Mouse (Mus musculus) brown adipose tissue, adult 24 weeks (tissue): ENCODE measurements around the gene Cops7b. TPM values are rescaled to one million over a fixed set of nuclear protein-coding genes. Genes with fewer than 3 reads are reported as not detected.

Experiments used
- H3K27ac ChIP-seq: fragments of 200-500 bp; replicated peaks from 2 replicates; pipeline ENCODE4 v1.5.1; 2012; ENCODE audit warnings: low read depth, mild to moderate bottlenecking, low read length
- H3K4me1 ChIP-seq: fragments of 200-500 bp; 2 replicates; pipeline ENCODE4 v1.6.1; 2012; ENCODE audit warnings: low read length, mixed read lengths; ENCODE audit not compliant: control insufficient read depth, insufficient read depth, insufficient read length
- H3K4me3 ChIP-seq: fragments of 200-500 bp; 2 replicates; pipeline ENCODE4 v1.5.1; 2012; ENCODE audit warnings: low read depth, mild to moderate bottlenecking, low read length, moderate library complexity; ENCODE audit not compliant: insufficient read depth
- polyA plus RNA-seq: library from polyadenylated mRNA; stranded (reverse); fragments of >200 nt; gene quantifications from 2 replicates; pipeline ENCODE4 v1.2.4, GENCODE M21; 2012; ENCODE audit not compliant: missing spikeins, insufficient read depth, insufficient read length

The Cops7b gene
- polyA plus RNA-seq, 1 experiment, result 7.7 TPM

DNA sequence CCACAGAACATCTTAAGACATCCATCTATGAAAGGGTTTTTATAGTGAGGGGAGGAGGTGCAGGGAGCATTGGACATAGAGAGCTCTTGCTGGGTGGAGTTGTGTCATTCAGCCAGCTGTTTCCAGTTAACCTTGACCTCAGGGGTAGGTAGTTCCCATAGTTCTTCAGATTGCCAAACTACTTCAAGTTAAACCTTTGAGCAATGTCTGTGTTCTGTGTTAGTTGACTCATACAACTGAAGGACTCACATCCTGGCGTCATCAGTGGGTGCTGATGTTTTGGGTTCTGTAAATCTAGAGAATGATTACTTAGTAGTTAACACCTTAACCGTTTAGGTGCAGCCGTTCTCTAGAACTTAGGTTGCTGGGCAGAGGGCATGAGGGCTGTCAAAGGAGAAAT is 45.6 kb downstream of the Cops7b start:
- Histone ChIP-seq H3K27ac (no peak overlapping the region), H3K4me1 (no peaks in the 10 kb centered on the region), H3K4me3 (no peak overlapping the region)

DNA sequence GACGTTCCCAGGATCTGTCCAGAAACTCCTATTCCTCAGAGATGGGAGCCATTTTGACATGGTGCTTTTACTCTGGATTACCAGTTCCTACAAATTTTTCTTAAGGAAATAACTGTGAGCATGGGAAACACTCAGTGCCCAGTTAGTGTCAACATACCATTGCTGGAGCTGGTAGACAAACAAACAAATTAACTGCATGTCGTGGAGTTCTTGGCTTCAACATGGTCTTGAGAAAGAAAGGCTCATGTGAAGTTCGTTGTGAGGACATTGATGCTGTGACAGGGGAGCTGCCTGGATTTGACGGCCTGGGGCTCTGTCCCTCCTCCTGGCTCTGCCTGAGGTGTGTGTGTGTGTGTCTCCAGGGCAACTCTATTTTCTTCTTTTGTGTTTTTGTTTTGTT is 47.2 kb downstream of the Cops7b start:
- Histone ChIP-seq H3K27ac (no peak overlapping the region), H3K4me1 (no peaks in the 10 kb centered on the region), H3K4me3 (no peak overlapping the region)

DNA sequence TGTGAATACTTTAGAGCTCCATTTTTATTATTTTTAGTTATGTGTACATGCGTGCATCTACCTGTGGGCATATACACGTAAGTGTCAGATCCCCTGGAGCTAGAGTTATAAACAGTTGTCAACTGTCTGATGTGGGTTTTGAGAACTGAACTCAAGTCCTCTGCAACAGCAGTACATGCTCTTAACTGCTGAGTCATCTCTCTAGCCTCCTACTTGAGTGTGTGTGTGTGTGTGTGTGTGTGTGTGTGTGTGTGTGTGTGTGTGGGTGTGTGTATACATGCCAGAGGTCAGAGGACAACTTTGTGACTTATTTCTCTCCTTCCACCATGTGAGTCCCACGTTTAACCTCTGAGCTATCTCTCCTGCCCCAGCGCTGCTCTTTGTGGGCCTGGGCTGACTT is 47.8 kb downstream of the Cops7b start:
- H3K4me1 ChIP-seq, result no peaks in the 10 kb centered on the region
- H3K4me3 ChIP-seq, result no peak overlapping the region
- no peak overlapping the region for H3K27ac ChIP-seq

DNA sequence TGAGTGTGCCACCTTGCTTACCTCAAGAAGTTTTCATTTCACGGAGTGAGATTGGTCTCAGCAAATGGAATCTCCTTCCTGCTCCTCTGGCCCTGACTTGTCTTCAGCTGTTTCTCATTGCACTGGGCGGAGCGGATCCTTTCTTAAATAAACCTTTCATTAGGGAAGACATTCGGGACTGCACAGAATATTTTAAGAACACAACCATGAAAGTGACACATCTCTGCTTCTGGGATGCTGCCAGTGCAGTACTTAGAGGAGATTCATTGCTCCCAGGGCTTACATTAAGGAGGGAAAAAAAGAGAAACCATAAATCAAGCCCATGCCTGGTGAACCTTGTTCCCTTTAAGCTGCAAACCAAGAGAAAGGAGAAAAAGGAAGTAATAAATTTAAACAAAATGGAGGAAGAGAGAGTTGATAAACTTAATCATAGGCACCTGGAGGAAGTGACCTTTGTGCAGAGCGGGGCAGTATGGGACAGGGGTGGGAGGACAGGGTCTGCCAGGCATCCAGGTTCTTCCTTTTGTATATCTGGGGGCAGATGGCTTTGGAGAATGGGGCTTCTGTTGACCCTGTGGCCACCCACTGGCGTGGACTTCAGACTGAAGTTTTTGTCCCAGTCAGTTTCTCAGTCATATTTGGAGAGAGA is 50.2 kb downstream of the Cops7b start:
- no peaks in the 10 kb centered on the region for H3K4me1 ChIP-seq
- H3K4me3 ChIP-seq, result no peak overlapping the region
- no peak overlapping the region for H3K27ac ChIP-seq

DNA sequence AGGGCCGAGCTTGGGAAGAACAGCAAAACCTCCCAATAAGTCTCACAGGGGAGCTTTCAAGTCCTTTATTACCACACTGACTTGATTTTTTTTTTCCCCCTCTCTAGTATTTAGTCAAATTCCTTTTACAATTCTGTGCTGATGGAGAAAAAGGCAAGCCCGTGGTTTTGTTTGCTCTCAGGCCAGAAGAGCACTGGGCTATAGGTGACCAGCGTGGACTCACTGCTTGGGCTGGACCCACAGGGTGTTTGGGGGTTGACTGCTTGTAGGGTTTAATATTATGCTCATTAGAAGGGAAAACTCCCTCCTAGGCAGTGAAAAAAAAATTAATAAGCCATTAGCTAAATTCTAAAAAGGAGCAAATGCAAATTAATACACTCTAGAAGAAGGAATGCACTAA is 50.7 kb downstream of the Cops7b start:
- H3K4me3 ChIP-seq, result no peak overlapping the region
- H3K4me1 ChIP-seq, result no peaks in the 10 kb centered on the region
- H3K27ac ChIP-seq, result no peak overlapping the region

DNA sequence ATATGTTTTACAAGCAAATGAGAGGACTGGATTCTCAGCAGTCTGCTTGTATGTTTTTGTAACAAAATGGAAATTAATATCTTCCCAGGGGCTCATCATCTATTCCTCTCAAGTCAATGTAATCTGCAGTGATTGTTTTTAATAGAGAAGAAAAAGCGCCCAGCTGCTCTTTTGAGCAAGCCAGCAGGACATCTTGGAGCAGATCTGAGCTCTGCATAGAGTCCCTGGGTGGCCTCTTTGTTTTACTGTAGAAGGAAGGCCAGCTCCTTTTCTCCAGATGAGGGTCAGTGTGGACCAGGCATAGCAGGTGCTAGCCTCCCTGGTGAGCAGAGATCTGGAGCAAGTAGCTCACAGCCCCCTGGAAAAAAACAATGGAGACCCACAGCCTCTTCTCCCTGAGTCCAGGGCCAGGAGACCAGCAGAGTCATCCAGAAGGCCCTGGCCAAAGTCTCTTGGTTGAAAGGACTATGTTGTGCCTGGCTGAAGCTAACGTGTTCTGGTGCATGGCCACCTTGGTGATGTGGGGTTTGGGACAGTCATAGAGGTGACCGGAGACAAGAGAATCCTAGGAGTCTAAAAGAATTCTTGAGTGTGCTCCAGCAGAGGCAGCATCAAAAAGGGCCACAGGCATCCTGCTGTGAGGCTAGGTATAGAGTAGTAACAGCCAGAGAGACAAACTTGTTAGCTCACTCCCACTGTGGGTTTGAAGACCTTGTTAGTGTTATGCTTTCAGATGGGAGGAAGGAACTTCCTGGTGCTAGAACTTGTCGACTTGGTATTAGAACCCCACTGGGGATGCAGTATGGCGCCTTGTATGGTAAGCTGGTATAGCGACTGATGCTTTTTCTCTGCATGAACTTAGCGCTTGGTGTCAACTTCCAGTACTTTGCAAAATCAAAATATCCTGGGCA is 51.4 kb downstream of the Cops7b start:
- no peak overlapping the region for H3K27ac ChIP-seq

DNA sequence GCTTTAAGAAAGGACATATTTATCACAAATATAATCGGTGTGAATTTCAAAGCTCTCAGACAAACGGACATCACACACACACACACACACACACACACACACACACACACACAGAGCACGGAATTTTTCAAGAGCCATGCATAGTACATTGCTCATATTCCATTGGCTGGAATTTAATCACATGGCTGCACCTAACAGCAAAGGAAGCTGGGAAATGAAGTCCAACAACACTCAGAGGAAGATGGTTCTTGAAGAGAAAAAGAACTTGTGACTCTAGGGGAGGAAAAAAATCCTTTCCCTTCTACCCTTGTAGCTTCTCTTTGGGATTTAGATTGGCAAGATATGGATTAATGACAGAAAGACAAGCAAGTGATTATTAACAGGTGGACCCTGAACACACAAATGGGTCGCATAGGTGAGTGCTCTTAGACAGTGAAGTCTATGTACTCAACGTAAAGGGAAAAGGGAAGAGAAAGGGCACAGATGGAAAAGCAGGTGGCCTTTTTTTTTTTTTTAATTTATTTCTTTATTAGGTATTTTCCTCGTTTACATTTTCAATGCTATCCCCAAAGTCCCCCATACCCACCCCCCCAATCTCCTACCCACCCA is 52.2 kb downstream of the Cops7b start:
- Histone ChIP-seq H3K4me3 (no peak overlapping the region), H3K4me1 (no peaks in the 10 kb centered on the region), H3K27ac (no peak overlapping the region)

More for the DNA sequence above, 51.4 kb downstream of the Cops7b start:
- Histone ChIP-seq H3K4me3 (no peak overlapping the region), H3K4me1 (no peaks in the 10 kb centered on the region)

DNA sequence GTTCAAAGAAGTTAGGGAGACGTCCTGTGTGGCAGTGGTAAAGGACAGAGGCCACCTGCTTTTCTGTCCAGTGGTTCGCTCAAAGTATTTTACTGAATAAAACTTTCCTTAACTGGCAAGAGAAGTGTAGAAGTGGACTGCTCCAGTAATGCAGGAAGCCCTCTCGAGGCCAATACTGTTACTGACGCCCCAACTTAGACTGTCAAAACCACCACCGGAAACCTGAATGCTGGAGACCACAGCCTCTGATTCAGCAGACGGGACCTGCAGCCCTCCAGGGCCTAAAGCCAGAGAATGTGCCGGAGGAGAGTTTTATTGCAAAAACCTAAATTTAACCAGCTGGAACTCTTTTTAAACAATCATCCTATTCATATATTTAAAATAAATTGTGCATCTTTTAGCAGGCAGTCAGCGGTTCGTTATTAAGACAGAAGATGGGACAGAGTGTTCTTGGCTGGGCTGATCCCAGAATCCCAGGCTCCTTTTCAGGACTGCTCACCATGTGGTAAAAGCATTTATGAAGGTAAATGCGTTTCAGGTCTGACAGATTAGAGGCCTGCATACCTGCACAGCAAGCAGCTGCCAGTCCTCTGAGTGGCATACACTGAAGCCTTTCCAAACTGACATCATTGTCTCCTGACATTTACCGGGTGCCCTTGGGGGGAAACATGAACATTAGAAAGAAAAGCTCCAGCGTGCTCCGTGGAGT is 60.6 kb downstream of the Cops7b start:
- Histone ChIP-seq H3K27ac (no peak overlapping the region), H3K4me3 (no peak overlapping the region), H3K4me1 (no peaks in the 10 kb centered on the region)

DNA sequence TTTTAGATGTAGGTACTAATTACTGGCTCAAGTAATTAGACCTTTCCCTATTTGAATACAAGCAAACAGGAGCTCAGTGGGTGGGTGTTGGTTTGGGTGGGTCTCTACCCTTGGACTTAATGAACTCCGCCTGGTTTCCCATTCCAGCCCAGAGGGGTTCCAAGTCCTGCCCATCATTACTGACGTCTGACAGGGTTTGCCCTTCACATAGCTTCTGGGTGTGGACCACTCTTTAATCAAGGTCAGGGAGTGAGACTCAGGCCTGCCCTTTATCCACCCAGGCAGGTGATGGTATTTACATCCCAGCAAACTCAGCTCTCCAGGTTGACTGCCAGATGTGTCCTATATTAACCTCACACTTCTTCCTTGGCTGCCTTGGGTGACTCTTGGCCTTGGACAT is 64.8 kb downstream of the Cops7b start:
- no peaks in the 10 kb centered on the region for H3K4me1 ChIP-seq
- H3K27ac ChIP-seq, result no peak overlapping the region

DNA sequence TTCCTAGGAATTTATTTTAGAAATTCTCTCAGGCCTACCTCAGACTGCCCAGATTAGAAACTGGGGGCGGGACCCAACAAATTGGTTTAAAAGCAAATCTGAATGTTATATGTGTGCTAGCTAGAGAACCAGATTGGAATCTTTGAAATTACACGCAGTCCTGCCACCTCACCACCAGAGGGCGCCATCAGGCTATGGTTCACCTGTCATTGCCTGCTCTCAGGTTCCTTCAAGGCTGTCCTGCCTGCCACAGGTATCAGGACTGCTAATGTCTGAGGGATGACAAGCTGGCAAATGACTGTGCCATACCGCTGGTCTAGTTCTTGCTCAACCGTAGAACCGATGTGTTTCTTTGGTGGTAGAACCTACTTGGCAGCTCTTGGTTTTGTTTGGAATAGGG is 67.6 kb downstream of the Cops7b start:
- Histone ChIP-seq H3K4me1 (no peaks in the 10 kb centered on the region), H3K4me3 (no peak overlapping the region)

More for the DNA sequence above, 64.8 kb downstream of the Cops7b start:
- H3K4me3 ChIP-seq, result no peak overlapping the region

DNA sequence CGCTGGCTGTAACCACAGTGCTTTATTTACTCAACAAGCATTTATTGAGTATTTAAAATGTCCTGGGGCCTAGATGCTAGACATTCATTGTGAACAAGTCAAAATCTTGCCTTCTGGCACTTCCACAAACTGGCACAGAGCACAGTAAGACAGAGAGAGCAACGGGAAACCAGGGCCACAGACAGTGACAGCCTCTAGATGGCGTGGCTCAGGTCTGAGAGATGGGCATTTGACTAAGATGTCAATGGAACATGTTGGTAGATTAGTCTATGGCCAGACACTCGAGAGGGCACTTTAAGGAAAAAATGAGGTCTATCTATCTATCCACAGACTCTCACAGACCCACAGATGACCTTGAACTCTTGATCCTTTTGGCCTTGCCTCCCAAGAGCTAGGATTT is 70.0 kb downstream of the Cops7b start:
- Histone ChIP-seq H3K4me3 (no peak overlapping the region), H3K27ac (no peak overlapping the region), H3K4me1 (no peaks in the 10 kb centered on the region)

More for the DNA sequence above, 67.6 kb downstream of the Cops7b start:
- H3K27ac ChIP-seq, result no peak overlapping the region

DNA sequence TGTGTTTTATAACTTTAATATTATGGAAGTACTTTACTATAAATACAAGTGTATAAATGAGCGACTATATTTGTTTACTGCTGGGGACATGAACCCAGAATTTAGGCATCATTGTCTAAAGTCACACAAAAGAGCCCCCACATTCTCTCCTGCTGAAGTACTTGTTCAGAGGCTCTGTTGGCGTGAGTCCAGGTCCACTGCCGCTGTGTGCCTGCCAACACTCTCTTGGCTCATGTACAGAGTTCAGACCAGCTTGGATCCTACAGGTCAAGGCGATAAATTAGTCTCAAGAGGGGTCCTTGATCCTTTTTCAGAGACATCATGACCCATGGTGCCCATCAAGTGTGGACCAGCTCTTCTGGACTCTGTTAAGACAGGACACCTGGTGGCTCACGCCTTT is 74.4 kb downstream of the Cops7b start:
- no peak overlapping the region for H3K4me3 ChIP-seq
- H3K27ac ChIP-seq, result no peak overlapping the region
- no peaks in the 10 kb centered on the region for H3K4me1 ChIP-seq
